Mouse (Mus musculus) c-Kit-negative CD71-positive TER-119-positive erythroid progenitor cells, embryonic 14.5 days (primary cell): Measurements from ENCODE around the gene Ogdh.
"Not testable (repeated sequence)": the region's sequence is repeated elsewhere in the genome, so short reads cannot be mapped to it uniquely, and the experiment has no call there.

ENCODE experiments used
- DNase-seq: peaks from one replicate; pipeline ENCODE4 v3.0.0-alpha.2; 2013; ENCODE audit warnings: low read depth, low spot score

Ogdh gene

DNA sequence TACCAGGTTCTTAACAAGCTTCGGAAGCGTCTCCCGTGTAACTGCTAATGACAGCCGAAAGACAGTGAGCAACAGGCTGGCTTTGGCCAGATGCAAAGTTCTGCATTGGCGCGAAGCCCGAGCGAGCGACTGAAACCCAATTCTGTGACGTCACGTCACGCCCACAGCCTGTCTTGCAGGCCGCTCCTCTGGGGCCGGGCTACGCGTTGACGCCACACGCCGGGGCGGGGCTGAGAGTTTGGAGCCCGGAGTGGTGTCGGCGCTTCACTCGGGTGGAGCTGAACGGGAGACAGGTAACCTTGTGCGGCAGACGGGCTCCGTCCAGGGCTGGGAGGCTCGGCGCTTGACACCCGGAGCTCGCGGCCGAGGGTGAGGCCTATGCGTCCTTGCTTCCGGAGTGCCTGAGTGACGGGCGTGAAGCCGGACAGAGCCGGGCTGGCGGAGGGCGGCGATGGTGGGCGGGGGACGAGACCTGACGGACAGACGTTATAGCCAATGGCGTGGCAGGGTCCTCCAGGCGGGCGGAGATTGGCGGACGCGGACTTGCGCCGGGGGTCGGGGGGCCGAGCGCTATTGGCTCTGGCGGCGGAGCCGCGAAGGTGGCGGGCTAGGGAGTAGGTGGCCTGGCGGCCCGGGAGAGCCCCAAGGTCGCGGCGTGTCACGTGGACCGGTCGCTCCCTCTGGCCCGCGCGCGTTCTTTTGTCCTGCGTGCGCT, at the start of gene Ogdh:
Gene Ogdh (plus strand): TSS at position 233 of the 715 bp plus-strand sequence.
- peak; percentile 98 for DNase-seq

DNA sequence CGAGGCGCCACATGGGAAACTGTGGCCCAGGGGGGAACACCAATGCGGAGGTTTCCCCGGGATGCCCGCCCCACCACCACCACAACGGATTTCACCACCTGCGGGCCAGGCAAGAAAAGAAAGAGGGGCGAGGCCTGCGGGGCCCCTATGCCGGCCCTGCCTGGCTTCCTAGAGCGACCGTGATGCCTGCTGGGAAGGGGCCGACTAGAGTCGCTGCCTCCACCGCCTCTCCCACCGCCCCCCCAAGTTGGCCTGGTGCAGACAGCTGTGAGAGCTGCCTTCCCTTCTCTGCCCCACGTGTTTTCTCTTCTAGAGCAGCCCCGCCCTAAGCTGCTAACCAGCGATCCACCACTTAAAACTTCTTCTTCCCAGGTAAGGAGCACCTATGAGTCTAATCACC, 46.7 kb upstream of the Ogdh start:
- no peak for DNase-seq

DNA sequence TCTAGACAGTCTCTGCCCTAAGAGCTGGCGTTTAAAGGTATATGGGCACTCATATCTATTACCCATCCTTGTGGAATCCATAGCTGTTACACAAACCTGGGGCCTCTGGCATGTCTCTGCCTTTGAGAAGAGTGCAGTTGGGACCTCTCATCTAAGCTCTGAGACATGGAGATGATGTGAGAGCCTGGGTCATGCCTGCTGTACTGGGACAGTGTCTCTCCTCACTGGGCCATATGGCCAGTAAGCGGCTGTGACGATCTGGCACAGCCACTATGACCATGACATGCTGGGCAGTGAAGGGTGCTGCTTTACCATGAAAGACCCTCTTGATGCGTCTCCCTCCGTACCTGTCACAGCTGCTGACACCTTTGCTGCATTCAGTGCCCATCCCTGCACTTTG, 39.2 kb upstream of the Ogdh start:
- DNase-seq = no peak

DNA sequence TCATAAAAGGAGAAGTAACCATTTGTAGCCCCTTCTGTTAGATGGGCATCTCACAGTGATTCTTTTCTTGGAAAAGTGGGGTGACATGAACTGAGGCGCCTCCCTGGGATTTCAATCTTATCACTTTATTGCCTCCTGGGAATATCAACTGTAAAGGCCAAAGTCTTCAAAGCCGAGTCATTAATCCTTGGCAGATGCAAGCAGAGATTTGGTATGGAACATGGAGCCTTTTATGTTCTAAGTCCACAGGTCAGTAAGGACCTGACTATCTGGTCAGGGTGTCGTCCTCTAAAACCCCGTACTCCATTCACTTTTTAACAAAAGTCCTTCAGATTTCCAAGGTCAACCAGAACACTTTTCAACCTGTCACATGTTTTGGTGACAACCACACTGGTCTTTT, 38.6 kb upstream of the Ogdh start:
- no peak for DNase-seq

DNA sequence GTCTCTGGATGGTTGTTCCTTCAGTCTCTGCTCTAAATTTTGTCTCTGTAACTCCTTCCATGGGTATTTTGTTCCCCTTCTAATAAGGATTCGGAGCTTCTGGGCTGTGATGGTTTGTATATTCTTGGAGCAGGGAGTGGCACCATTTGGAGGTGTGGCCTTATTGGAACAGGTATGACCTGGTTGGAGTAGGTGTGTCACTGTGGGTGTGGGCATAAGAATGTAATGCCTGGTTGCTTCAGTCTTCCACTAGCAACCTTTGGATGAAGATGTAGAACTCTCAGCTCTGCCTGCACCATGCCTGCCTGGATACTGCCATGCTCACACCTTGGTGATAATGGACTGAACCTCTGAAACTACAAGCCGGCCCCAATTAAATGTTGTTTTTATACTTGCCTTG, 36.8 kb upstream of the Ogdh start:
- not testable (repeated sequence) for DNase-seq

DNA sequence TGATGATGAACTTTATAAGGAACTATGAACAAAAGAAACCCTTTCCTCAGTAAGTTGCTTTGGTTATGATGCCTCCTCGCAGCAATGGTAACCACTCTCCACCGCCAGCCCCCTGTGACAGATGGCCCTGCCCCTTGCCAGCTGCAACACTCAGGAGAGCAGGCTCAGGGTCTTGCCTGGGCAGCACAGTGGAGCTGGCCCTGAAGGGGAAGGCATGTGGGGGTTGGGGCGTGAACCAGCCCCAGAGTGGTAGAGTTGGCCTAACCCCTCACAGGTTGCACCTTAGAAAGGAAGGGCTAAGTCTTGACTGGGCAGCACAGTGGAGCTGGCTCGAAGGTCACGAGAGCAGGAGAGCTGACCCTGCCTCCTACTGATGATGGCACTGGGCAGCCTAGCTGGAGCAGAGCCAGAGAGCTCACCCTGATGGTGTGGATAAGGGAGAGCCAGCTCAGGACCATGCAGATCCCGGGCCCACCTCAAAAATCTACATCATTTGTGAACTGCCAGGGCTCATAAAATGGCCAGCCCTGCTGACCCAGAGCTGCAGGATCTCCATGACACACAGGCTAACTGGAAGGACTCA, 34.9 kb upstream of the Ogdh start:
- no peak for DNase-seq

DNA sequence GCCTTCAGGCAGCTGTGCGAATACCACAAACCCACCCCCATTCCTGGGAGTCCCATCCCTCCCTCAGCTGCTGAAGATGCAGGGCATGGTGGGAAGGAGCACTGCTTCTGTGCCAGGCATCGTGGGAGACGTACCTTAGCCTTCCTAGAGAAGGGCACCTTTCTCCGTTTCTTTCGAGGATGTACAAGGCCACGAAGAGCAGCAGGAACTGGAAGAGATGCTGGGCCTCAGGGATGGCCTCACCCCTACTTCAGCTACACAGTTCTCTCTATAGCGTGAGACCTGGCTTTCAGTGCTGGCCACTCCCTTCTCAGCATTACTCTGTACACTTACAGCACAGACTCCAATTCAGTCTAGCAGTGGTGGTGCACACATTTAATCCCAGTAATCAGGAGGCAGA, 32.0 kb upstream of the Ogdh start:
- DNase-seq = no peak

DNA sequence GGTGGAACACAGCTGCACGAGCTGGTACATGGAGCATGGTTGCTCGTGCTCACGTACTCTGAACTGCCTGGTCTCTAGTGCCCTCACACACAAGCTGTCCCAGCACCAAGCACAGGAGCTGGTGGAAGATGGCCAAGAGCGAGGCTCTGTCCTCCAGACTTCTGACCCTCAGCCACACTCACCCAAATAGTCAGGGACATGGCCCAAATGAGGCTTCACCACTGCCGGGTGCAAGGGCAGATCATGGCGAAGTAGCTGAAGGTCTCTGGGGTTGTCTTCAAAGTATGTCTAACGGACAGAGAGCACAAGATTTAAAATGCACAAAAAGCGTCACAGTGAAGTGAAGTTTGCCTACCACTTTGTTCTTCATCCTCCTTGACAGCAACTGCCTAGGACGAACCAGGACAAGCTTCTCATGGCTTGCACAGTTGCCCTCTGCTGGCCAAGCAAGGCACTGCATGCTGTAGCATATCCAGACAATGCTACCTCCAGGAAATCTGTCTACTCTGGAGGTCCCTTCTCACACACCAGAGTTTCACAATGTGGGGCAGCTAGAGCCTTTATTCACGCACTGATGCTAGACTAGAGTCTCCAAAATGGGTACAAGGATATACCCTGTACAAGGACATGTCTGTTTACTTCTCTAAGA, 29.9 kb upstream of the Ogdh start:
- peak; percentile 54 for DNase-seq

DNA sequence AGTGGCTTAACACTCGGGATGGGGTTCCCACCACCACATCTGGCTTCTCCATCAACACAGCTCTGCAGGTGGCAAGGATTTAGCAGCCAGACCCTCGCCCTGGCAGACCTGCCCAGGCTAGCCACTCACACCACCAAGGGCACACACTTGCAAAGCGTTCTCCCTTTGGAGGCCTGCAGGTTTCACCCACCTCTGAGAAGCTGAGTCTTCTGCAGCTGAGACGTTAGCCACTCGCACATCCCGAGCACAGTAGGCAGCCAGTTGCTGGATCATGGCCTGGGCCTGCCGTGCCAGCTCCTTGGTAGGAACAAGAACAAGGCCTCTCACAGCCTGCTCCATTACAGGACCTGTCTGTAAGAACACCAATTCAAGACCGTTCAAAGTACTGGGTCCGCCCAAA, 24.8 kb upstream of the Ogdh start:
- DNase-seq = no peak

DNA sequence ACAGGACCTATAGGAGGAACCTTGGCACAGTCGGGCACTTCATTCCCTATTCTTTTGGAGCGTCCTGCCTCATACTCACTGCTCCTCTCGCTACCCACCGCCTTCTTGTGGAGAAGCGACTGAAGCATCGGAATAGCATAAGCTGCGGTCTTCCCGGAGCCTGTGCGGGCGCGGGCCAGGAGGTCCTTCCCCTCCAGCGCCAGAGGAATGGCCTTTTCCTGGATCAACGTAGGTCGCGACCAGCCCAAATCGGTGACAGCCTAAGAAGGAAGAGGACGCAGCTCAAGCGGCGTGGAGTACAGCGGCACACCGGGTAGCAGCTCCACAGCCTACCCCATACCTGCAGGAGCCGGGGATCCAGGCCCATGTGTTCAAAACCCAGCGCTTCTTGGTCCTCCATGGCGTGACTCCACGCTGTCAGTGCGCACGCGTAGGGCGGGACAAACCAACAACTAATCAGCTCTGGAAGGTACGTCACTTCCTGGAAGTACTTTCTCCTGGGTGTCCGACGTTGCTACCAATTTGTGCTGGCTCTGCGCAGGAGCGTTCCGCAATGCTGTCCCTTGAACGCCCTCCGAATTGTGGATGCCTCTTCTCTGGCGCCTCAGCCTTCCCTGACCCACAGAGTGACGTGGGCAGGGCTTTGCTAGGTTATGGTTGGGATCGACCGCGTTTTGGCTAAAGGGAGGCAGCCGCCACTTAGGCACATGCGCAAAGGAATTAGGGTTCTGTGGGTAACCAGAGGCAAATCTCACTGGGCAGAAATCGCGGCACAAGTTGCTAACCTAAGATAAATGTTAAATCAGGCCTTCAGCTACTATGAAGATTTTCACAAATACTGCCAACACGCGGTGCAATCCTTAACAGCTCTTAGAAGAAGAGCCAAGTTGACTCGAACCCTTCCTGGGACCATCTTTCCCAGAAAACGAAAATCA, 23.8 kb upstream of the Ogdh start, which contains the start of gene Ddx56:
Gene Ddx56 (minus strand): TSS at position 453 of the 935 bp plus-strand sequence.
- peak; percentile 89 for DNase-seq

DNA sequence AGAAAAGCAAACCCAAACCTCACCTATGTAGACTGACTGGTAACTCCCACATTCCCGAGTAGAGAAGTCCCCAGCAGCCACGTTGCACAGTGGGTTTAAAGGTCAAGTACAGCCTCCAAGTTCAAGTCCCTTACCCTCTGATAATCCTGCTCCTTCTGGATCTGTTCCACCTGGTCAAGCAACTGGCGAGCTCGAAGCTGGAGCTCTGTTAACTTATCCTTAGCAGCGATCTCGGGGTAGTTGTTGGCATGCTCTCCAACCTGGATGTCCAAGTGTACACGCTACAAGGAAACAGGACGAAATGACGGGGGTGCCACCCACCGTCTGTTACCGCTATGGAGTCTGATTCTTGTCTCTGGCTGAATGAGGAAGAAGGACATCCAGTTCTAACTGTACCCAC, 17.8 kb upstream of the Ogdh start:
- DNase-seq = no peak

DNA sequence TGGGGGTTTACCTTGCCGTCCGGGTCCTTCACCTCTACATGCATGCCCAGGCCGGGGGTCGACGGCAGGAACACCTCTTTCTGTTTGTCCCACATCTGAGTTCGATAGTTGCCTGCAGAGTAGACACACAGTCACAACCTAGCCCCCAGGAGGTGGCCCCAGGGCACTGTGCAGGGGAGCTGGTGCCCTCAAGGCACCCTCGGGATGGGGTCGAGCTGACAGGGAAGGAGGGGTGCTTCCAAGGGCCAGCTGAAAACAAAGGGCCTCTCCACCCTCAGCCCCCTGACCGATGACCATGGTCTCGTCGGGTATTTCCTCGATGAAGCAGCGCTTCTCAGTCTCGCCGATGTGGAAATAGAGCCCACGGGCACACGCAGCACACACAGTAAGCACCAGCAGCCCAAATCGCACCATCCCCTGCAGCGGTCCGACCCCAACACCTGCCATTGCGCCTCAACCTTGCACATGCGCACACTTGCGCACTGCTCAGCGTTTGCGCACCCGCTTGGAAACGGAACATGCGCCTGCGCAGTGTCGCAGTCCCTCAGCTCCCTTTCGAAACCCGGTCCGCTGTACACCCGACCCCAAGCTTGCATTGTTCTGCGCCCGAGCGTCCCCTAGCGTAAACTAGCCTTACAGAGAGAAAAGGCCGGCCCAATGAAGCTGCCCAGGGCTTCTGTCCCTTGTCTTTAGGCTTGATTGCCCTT, 16.9 kb upstream of the Ogdh start, which contains the start of gene Tmed4:
Gene Tmed4 (minus strand): TSS at position 484 of the 707 bp plus-strand sequence.
- peak; percentile 83 for DNase-seq

DNA sequence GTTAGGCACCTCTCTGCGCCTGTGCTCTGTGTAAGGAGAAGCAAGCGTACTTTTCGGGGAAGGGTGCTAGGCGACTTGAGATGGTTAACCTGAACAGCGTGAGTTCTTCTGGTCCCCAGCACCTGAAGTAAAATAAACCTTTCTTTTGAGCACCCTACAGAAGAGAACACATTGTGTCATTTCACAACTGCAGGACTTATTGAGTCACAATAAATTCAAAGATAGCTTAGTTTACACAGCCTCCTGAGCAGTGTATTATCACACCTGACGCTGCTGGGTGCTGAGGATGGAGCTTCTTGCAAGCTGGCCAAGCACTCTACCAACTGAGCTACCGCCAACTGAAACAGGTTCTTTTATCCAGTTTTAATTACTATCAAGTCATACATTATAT, 16.3 kb upstream of the Ogdh start:
- no peak for DNase-seq

DNA sequence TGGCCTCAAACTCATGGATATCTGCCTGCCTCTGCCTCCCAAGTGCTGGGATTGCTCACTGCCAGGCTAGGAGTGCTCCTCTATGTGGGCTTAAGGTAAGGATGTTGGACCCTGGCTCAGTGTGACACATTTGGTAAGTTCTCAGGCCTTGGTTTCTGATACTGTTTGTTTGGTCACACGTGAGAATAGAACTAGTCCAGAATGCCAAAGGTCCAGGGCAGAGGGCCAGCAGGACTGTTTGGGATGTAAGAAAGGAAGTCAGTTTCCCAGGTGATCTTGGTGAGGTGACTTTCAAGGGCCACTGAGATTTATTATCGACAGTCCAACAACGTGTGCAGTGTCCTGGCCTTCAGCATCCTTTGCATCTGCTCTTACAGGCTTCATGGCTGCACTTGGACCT, 15.0 kb upstream of the Ogdh start:
- DNase-seq = no peak

DNA sequence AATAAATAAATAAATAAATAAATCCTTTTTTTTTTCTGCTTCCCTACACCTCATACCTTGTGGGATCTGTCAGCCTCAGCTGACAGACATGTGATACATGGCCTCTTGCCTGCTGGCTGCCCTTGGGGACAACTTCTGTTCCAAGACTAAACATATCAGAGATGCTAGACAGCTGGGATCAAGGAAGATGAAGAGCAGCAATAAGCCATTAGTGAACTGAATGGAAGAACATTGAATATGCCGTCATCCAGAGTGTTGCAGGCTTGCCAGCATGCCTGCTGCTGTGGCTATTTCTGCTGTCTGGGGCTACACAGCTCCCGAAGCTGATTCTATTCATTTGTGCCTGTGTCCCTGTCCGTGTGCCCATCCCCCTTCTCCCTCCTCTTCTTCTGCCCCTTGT, 8.5 kb upstream of the Ogdh start:
- DNase-seq = no peak

DNA sequence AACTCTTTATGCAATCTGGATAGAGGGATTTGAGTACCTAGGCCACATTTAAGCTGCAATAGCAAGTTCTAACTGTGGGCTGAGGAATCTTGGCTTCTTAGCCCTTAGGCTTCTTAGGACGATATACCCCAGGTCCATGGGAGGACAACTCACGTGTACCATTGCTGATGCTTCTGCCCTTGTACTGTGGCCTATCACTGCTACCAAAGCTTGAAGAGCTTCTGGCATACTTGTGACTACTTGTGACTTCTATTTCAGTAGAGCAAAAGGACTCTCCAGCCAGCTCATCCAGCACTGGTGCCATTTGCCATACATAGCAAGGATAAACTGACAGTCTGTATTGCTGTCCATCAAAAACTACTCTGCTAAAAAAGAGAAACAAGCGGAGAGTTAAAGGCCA, 1.3 kb upstream of the Ogdh start:
- no peak for DNase-seq

DNA sequence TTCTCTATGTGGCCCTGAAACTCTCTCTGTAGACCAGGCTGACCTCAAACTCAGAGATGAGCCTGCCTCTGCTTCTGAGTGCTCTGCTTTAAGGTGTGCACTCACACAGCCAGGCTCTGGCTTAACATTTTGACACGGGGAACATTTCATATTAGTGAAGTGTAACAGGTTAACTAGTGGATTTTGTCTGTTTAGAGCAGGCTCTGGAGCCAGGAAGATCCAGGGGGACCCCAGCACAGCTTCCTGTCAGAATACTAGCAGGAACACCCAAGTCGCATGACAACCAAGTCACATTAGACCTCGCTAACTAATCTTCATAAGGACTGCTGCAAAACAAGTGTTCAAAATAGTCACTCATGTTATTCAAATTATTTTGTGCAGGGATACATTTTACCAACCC, 550 bp upstream of the Ogdh start:
- DNase-seq = no peak

DNA sequence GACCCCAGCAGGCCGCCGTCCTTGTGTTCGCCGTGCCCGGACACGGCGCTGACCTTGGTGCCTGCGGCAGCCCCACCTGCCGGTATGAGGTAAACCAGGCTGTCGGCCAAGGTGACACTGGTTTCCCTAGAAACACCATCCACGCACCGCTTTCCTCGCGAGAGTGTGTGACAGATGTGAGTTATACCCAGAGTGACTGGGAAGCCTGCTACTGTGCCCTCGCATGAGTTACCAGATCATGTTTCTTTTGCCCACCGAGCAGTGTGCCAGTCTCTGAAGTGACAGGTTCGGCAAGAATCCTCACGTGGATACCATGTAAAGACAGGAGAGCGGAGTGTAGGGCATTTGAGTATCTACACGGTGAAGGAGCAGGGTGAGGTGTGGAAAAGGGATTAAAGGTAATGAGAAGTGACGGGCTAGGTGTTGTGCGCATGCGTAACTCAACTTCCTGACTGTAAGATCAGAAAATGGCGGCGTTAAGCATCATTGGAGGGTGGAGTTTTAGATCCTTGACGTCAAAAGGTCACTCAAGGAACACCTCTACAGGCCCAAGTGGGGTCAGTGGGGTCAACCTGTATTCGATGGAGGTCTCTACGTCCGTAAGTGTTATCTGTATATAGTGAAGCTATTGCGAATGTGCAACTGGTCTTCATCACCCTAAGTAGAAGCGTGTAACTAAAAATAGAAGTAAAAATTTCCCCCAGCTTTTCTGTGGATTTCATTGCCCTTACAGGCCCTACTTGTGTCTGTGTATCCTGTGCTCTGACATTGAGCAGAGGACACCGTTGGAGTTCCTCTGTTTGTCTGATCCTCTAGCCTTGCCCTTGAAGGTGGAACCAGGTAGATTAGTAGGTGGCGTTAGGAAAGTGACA, 919 bp downstream of the Ogdh start:
- peak; percentile 83 for DNase-seq

DNA sequence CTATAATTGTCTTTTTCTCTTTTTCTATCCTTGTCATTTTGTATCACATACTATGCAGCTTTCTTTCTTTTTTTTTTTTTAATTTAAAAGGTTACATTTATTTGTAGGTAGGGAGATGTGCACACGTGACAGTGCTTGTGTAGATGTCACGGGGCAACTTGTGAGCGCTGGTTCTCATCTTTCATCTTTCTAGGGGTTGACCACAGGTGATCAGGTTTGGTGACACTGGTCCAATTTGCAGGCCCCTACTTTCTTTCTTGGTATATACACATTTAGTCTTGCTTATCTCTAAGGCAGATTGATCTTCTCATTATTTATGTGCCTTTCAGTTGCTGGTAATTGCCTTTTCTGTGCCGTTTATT, 1.5 kb downstream of the Ogdh start:
- no peak for DNase-seq

DNA sequence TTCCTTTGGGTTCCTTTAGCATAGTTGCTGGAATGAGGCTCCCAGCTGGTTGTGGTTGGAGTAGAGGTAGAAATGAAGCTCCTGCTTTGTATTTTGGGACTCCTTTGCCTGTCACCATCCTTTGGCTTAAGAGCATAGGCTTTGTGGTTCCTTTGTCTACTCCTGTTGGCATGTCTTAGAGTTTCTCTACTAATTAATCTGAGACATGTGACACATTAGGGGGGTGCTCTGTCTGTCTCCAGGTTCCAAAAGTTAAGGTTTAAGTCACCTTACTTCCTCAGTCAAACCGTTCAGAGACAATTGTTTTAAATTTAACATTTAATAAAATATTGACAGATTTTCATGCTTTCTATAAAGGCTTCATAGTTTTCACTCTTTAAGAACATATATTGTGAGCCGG, 2.2 kb downstream of the Ogdh start:
- DNase-seq = peak; percentile 15
